Mouse (Mus musculus): ENCODE results near the gene Abca7.
A peak's percentile ranks its signal among the peaks of the same experiment; 100 is the strongest.

Gene Abca7

GRCm38 (mm10) chr10:79994397-79995115, 1.7 kb upstream of the Abca7 start:
- DNase-seq (ENCODE audit: low read depth), result peak; percentile 72

GRCm38 (mm10) chr10:79995636-79996035, 658 bp upstream of the Abca7 start:
- peak; percentile 69 for DNase-seq (ENCODE audit: low read depth)

- peak; percentile 82 for DNase-seq (ENCODE audit: low read depth)
Observed at GRCm38 (mm10) chr10:79997034-79997760, 903 bp downstream of the Abca7 start.

- DNase-seq (ENCODE audit: low read depth), result no peak
Observed at GRCm38 (mm10) chr10:79997819-79998218, 1.5 kb downstream of the Abca7 start.

- DNase-seq (ENCODE audit: low read depth), result no peak
Observed at GRCm38 (mm10) chr10:80001945-80002344, 5.7 kb downstream of the Abca7 start.

GRCm38 (mm10) chr10:80002829-80003228, 6.5 kb downstream of the Abca7 start:
- DNase-seq (ENCODE audit: low read depth), result no peak

GRCm38 (mm10) chr10:80003374-80004232, 7.3 kb downstream of the Abca7 start:
- DNase-seq (ENCODE audit: low read depth), result no peak

- DNase-seq (ENCODE audit: low read depth), result no peak
Observed at GRCm38 (mm10) chr10:80004233-80004705, 8.0 kb downstream of the Abca7 start.

- DNase-seq (ENCODE audit: low read depth), result no peak
Observed at GRCm38 (mm10) chr10:80011740-80012139, 15.4 kb downstream of the Abca7 start.

GRCm38 (mm10) chr10:80013609-80014008, 17.3 kb downstream of the Abca7 start:
- DNase-seq (ENCODE audit: low read depth), result no peak

GRCm38 (mm10) chr10:80014484-80015290, 18.4 kb downstream of the Abca7 start:
- peak; percentile 46 for DNase-seq (ENCODE audit: low read depth)

GRCm38 (mm10) chr10:80015583-80015982, 19.3 kb downstream of the Abca7 start:
- DNase-seq (ENCODE audit: low read depth), result no peak

- peak; percentile 95 for DNase-seq (ENCODE audit: low read depth)
Observed at GRCm38 (mm10) chr10:80016511-80016910, 20.2 kb downstream of the Abca7 start, which contains the start of gene Arhgap45. Gene Arhgap45 (plus strand): TSS chr10:80016653.

GRCm38 (mm10) chr10:80016931-80017330, 20.6 kb downstream of the Abca7 start:
- DNase-seq (ENCODE audit: low read depth), result peak; percentile 84

GRCm38 (mm10) chr10:80017361-80017760, 21.1 kb downstream of the Abca7 start:
- peak; percentile 97 for DNase-seq (ENCODE audit: low read depth)

GRCm38 (mm10) chr10:80017771-80018170, 21.5 kb downstream of the Abca7 start:
- DNase-seq (ENCODE audit: low read depth), result peak; percentile 74

- peak; percentile 85 for DNase-seq (ENCODE audit: low read depth)
Observed at GRCm38 (mm10) chr10:80018739-80019297, 22.5 kb downstream of the Abca7 start.

GRCm38 (mm10) chr10:80019471-80020131, 23.3 kb downstream of the Abca7 start:
- DNase-seq (ENCODE audit: low read depth), result peak; percentile 35

GRCm38 (mm10) chr10:80020191-80020590, 23.9 kb downstream of the Abca7 start:
- DNase-seq (ENCODE audit: low read depth), result peak; percentile 51

- DNase-seq (ENCODE audit: low read depth), result peak; percentile 55
Observed at GRCm38 (mm10) chr10:80020603-80021319, 24.5 kb downstream of the Abca7 start.

All from induced T-regulatory cell, adult 2 months (primary cell).